Mouse (Mus musculus): ENCODE results near the gene Gm28043. TPM values are rescaled to one million over a fixed set of nuclear protein-coding genes. Genes with fewer than 3 reads are reported as not detected.
A peak's percentile ranks its signal among the peaks of the same experiment; 100 is the strongest.
"Not testable (repeated sequence)": the region's sequence is repeated elsewhere in the genome, so short reads cannot be mapped to it uniquely, and the experiment has no call there.

The Gm28043 gene
- total and polyA plus RNA-seq, 3 experiments = 0.26 to 2.4 (median 1.8) TPM

- DNase-seq = no peak
These were observed 97.2 kb downstream of the Gm28043 start for GRCm38 (mm10) chr17:29711745-29712431.

- DNase-seq = no peak
These were observed 97.9 kb downstream of the Gm28043 start for GRCm38 (mm10) chr17:29712565-29712964.

- DNase-seq = not testable (repeated sequence)
These were observed 99.1 kb downstream of the Gm28043 start for GRCm38 (mm10) chr17:29713734-29714133.

GRCm38 (mm10) chr17:29716732-29717445, 102.2 kb downstream of the Gm28043 start, which contains the start of gene Ccdc167:
Gene Ccdc167, minus strand, starts transcription at chr17:29717044.
- peak; percentile 97 for DNase-seq

- DNase-seq = no peak
These were observed 104.0 kb downstream of the Gm28043 start for GRCm38 (mm10) chr17:29718660-29719059.

GRCm38 (mm10) chr17:29719628-29720575, 105.2 kb downstream of the Gm28043 start:
- DNase-seq = no peak

- DNase-seq = no peak
These were observed 106.2 kb downstream of the Gm28043 start for GRCm38 (mm10) chr17:29720755-29721365.

GRCm38 (mm10) chr17:29724610-29725009, 109.9 kb downstream of the Gm28043 start:
- no peak for DNase-seq

GRCm38 (mm10) chr17:29725027-29725620, 110.4 kb downstream of the Gm28043 start:
- no peak for DNase-seq

GRCm38 (mm10) chr17:29728082-29728481, 113.4 kb downstream of the Gm28043 start:
- DNase-seq = no peak

- peak; percentile 90 for DNase-seq
These were observed 116.0 kb downstream of the Gm28043 start for GRCm38 (mm10) chr17:29730510-29731265.

GRCm38 (mm10) chr17:29731266-29731952, 116.7 kb downstream of the Gm28043 start:
- DNase-seq = peak; percentile 66

GRCm38 (mm10) chr17:29731953-29732325, 117.3 kb downstream of the Gm28043 start:
- DNase-seq = no peak

- DNase-seq = no peak
These were observed 117.8 kb downstream of the Gm28043 start for GRCm38 (mm10) chr17:29732522-29732921.

GRCm38 (mm10) chr17:29736448-29737014, 121.9 kb downstream of the Gm28043 start:
- DNase-seq = no peak

GRCm38 (mm10) chr17:29737849-29738804, 123.5 kb downstream of the Gm28043 start:
- peak; percentile 45 for DNase-seq

- no peak for DNase-seq
These were observed 132.8 kb downstream of the Gm28043 start for GRCm38 (mm10) chr17:29747466-29747865.

Data from adrenal gland, adult 2 months (tissue).